Mouse (Mus musculus) megakaryocyte progenitor cell, adult 5-6 weeks (primary cell): ENCODE measurements around the gene Atp8a1. TPM values are rescaled to one million over a fixed set of nuclear protein-coding genes. Genes with fewer than 3 reads are reported as not detected.

Source experiments
- ATAC-seq: replicated peaks from 2 replicates; pipeline ENCODE4 v1.8.0; 2016; ENCODE audit warnings: mild to moderate bottlenecking, moderate TSS enrichment, inconsistent platforms; ENCODE audit not compliant: poor library complexity
- total RNA-seq, 2 experiments: library from RNA; stranded (forward) in 1 of 2; stranded (reverse) in 1 of 2; fragments of 157-497, 149-512 nt in 1 of 2; fragments of 200-1000 nt in 1 of 2; gene quantifications; 2 replicates each; pipeline versions ENCODE4 v1.2.3 to v1.2.4; 2015 to 2017

Atp8a1 gene
- total RNA-seq, 2 experiments from 2014 or later = 32.0 to 66.9 TPM

- no peak for ATAC-seq
Measured at GRCm38 (mm10) chr5:67640596-67641312, 206.5 kb downstream of the Atp8a1 start.

DNA sequence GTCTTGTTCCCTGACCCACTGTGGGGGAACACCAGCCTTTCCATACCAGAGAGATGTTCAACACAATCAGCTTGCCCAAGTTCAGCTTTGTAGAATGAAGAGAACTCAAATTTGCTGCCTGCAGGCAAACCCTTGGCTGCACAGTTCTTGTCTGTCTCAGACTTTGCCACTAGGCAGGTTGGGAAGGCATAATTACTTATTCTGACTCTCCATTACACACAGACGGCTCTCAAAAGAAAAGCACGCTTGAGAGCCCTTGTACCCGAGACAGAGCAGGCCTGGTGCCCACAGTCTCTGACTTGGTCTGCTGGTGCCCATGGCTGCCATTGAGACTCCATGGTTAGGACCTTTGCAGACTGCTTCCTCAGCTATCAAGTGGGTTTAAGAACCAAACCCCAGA lies 212.9 kb downstream of the Atp8a1 start:
- ATAC-seq = no peak

DNA sequence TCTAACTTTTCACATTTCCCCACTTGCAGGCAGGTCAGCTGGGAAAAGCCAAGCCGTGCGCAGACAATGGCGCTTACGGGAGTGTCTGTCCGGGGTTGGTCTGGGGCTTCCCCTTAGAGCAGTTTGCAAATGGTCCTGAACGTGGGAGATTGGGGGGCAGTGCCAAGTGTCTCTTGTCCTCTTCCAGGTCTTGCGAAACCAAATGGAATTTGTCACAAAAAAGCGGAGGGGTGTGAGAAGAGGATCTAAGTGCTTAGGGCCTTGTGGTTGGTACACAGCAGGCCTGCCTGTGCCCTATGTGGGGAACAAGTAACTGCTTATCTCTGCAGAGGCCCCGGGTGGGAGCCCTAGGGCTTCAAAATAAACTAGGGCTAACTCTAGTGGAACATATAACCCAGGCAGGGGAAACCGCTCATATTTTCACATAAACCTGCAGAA lies 213.4 kb downstream of the Atp8a1 start:
- ATAC-seq = peak; percentile 75

- ATAC-seq = no peak
Measured at GRCm38 (mm10) chr5:67633138-67633782, 214.0 kb downstream of the Atp8a1 start.

DNA sequence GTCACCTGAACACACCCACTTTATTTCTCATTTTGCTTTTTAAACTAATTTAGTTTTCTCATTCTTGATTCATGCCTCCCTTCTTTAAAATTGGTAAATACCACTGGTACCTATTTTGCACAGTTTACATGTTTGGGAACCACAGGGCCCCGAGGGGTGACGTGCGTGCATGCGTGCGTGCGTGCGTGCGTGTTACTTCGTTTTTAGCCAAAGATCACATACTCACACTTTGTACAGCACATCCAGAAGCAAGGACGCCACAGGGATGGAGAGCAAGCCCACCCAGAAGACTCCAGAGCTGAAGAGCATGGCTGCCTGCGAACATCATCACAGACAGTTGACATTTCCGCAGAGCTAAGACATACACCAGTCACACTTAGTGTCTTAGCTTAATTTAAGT lies 216.0 kb downstream of the Atp8a1 start:
- ATAC-seq = no peak

- ATAC-seq = no peak
Measured at GRCm38 (mm10) chr5:67629861-67630260, 217.4 kb downstream of the Atp8a1 start.

DNA sequence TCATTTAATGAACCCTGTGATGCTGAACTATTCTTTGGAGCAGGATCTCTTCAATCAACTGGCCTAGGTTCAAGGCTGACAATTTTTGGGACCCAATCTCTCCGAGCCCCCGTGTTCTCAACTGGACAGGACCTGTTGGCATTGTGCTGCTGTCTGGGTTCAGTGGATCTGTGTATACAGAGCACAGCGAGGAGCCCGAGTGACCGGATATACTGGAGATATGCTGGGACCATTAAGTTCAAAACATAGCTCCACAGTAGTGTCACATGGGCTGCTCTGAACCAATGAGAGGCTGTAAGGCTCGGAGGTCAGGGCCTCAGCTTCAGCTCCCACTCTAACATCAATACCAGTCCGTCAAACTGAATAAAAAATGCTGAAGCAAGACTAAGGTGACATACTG lies 217.8 kb downstream of the Atp8a1 start:
- ATAC-seq = no peak

DNA sequence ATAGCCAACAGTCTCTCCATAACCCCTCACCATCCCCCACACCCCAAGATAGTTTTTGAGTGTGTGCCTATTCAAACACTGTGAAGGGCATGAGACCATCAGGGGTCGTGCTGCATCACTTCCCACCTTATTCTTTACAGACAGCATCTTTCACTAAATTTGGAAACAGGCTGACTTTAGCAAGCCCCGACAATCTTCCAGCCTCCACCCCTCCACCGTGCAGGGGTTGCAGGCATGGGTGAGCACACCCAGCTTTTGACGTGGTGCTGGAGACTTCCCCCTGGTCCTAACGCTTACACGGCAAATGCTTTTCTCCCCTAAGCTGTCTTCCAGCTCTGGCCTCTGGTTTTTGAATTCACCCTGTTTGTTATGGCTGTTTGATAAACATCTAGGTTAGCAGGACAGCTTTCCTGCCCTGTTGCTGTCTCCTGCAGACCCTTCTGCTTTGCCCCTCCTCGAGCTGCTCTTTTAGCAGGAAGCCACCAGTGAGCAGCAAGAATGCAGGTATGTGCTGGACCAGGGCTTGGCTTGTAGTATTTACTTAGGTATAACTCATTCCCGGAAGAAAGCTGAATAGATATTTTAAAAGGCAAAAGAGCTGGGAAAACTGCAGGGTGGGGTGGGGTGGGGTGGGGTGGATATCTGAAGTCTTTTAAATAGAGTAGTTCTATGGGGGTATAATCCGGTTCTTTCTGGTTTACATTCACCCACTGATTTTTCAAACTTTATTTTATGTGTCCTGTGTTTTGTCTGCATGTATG lies 218.9 kb downstream of the Atp8a1 start:
- no peak for ATAC-seq

DNA sequence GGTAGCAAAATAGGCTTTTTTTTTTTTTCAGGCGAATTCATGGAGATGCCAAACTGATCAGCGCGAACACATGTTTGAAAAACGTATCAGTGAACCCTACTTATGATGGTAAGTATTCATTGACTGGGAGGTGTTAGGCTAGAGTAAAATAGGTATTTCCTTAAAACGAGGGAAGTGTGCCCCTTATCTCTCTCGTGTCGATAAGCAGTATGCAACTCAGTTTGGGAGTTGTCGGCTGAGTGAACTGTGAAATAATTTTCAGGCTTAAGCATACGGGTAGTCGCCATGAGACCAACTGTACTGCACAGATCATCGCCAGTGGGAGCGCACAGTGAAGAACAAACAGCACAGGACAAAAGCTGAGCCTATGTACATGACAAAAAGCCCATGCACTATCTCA lies 226.0 kb downstream of the Atp8a1 start:
- no peak for ATAC-seq

DNA sequence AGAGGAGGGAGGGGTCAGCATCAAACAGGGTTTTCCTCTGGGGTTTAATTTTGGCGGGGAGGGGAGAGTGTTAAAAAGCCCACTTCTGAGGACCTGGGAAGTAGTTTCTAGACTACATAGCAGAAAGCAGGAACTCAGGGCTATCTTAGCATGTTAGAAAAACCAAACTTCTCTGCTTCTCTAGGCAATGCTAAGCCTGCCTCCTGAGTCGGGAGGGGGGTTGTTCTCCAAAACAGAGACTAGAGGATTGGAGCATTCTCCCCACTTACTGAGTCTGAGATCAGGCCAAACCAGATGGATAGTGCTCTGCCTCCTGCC lies 237.8 kb downstream of the Atp8a1 start:
- ATAC-seq = no peak

- no peak for ATAC-seq
Measured at GRCm38 (mm10) chr5:67608674-67609519, 238.3 kb downstream of the Atp8a1 start.

GRCm38 (mm10) chr5:67607804-67608673 lies 239.2 kb downstream of the Atp8a1 start, which contains the start of gene Shisa3:
TSS of gene Shisa3 (plus strand) at chr5:67607882.
- ATAC-seq = peak; percentile 59

DNA sequence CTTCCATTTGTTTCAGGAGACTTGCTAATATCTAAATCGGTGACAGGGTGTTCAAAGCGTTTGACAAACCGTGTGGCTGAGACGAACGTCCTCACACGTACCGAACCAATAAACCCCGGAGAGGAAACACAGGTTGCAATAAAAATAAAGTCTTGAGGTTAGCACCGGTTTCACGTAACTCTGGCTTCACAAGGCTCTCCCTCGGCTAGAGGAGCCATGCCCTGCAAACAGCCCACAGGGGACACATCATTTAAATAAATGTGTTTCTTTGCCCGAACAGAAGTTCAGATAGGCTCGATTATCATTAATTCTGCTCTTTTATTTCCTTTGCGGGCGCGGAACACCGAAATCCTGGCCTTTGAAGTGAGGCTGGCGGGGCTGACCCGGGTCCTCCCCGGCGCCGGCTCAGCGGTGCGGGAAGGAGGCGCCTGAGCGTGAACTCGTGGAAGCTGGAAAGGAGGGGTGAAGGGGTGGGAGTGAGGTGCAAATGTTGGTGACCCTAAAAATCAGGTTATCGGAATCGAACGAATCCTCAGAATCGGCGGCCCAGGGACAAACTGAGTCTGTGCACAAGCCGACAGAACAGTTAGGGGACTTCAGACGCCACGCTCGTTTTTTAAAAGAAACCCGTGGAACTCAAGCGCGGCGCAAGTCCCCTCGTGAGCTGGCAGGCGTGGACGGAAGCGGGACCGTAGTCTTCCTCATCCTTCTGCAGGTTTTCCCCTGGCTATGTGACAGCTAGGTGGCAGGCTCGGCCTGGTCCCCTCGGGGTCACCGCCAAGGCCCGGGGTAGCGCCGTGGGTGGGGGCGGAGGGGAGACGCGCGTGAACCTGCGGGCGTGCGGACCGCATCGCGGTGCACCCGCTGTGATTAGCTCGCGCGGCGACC lies 240.1 kb downstream of the Atp8a1 start:
- peak; percentile 34 for ATAC-seq

GRCm38 (mm10) chr5:67605951-67606350 lies 241.3 kb downstream of the Atp8a1 start:
- ATAC-seq = no peak

GRCm38 (mm10) chr5:67599935-67600334 lies 247.3 kb downstream of the Atp8a1 start:
- peak; percentile 99 for ATAC-seq

GRCm38 (mm10) chr5:67595629-67596028 lies 251.6 kb downstream of the Atp8a1 start:
- no peak for ATAC-seq

- ATAC-seq = no peak
Measured at GRCm38 (mm10) chr5:67595070-67595469, 252.2 kb downstream of the Atp8a1 start.

- peak; percentile 75 for ATAC-seq
Measured at GRCm38 (mm10) chr5:67579725-67580633, 267.3 kb downstream of the Atp8a1 start.
